Mouse (Mus musculus): ENCODE measurements around the gene Hnrnpr. TPM values are rescaled to one million over a fixed set of nuclear protein-coding genes. Genes with fewer than 3 reads are reported as not detected.

Hnrnpr gene
- polyA plus RNA-seq, 1 experiment from 2014 or later = 82.2 TPM

DNA sequence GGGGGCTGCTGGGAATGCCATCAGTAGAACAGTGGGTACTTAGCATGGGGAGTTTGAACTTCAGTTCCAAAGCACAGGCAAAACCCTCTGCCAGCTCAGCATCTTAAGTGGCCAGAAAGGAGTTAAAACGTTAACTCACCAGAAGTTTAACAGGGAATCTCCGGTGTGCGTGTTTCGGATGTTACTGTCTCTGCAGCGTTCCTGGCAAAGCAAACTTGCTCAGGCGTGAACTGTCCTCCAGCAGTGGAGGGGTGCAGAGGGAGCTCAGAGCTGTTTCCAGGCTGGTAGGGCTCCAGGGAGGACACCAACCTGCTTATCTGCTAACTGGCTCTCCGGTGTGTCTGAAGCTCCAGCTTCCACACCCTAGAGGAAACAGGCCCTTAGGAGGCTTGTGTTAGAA lies 14.8 kb upstream of the Hnrnpr start:
- Histone ChIP-seq H3K4me2 (replicated peaks; ENCODE audit: low read depth, low read length) (no peak overlapping the region), H3K9ac (replicated peaks; ENCODE audit: low read depth) (no peak overlapping the region), H3K27ac (ENCODE audit: low read length) (no peak overlapping the region), H3K27me3 (replicated peaks; ENCODE audit: insufficient read depth, low read length) (no peaks in the 10 kb centered on the region), H3K4me1 (ENCODE audit: insufficient read depth, low read depth, low read length) (no peaks in the 10 kb centered on the region), H3K4me3 (ENCODE audit: low read depth, low read length) (no peak overlapping the region), H3K9me3 (ENCODE audit: low read length) (no peaks in the 10 kb centered on the region), H3K36me3 (ENCODE audit: insufficient read depth, low read length) (peaks cover 16% of the 10 kb centered on the region)
- no peak for DNase-seq (ENCODE audit: low spot score)
- TF ChIP-seq CTCF (IDR thresholded peaks at IDR 0.05) (no peak), EP300 (IDR thresholded peaks at IDR 0.05) (no peak)
- ATAC-seq = no peak
- WGBS = 65% methylated on average over 7 of the region's 7 CpGs

DNA sequence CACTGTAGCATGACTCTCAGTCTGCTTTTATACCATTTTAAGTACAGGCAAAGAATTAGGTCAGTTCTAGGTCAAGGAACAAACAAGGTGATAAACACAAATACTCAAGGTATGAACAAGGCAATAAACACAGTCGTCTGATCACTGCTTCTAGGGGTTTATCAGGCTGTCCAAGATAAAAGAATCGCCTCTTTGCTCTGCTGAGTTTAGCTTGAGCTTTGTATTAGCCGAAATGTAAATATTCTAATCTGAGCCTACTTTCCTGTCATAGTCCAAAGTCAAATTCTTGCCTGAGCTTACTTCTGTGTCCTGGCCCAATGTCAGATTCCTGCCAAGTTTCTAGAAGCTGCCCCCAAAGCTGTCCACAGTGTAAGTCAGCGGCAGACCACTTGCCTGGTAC lies 8.3 kb upstream of the Hnrnpr start:
- Histone ChIP-seq H3K9ac (replicated peaks; ENCODE audit: low read depth) (no peak overlapping the region), H3K36me3 (ENCODE audit: insufficient read depth, low read length) (no peaks in the 10 kb centered on the region), H3K4me1 (ENCODE audit: insufficient read depth, low read depth, low read length) (no peaks in the 10 kb centered on the region), H3K4me3 (ENCODE audit: low read depth, low read length) (no peak overlapping the region), H3K27ac (ENCODE audit: low read length) (no peak overlapping the region), H3K9me3 (ENCODE audit: low read length) (no peaks in the 10 kb centered on the region), H3K4me2 (replicated peaks; ENCODE audit: low read depth, low read length) (no peak overlapping the region), H3K27me3 (replicated peaks; ENCODE audit: insufficient read depth, low read length) (no peaks in the 10 kb centered on the region)
- TF ChIP-seq CTCF (IDR thresholded peaks at IDR 0.05) (no peak), EP300 (IDR thresholded peaks at IDR 0.05) (no peak)
- DNase-seq (ENCODE audit: low spot score) (no peak), ATAC-seq (no peak)
- 28% methylated on average over 4 of the region's 4 CpGs for WGBS

DNA sequence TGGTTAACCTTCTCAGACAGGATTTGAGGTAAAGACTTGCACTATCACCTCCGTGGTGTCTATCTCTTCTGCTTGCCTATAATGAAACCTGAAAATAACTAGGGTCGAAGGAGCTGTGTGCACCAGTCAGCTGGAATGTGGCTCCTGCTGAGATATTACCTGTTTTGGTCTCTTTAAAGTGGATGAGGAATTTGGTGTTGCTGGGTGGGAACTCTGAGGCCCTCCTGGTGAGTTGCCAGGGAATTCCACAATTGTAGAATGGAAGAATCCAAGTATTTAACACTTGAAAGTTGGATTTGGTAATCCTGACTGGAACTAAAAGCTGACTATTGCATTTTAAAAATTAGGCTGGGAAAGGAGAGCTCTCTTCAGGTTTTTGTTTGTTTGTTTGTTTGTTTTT lies 6.6 kb upstream of the Hnrnpr start:
- Histone ChIP-seq H3K9ac (replicated peaks; ENCODE audit: low read depth) (no peak overlapping the region), H3K4me2 (replicated peaks; ENCODE audit: low read depth, low read length) (no peak overlapping the region), H3K27me3 (replicated peaks; ENCODE audit: insufficient read depth, low read length) (no peaks in the 10 kb centered on the region), H3K36me3 (ENCODE audit: insufficient read depth, low read length) (no peaks in the 10 kb centered on the region), H3K9me3 (ENCODE audit: low read length) (no peaks in the 10 kb centered on the region), H3K4me3 (ENCODE audit: low read depth, low read length) (no peak overlapping the region), H3K4me1 (ENCODE audit: insufficient read depth, low read depth, low read length) (no peaks in the 10 kb centered on the region), H3K27ac (ENCODE audit: low read length) (no peak overlapping the region)
- DNase-seq (ENCODE audit: low spot score) (peak; percentile 75), ATAC-seq (peak; percentile 62)
- TF ChIP-seq CTCF (IDR thresholded peaks at IDR 0.05) (no peak), EP300 (IDR thresholded peaks at IDR 0.05) (peak; percentile 69)
- WGBS = 35% methylated on average over 2 of the region's 2 CpGs

DNA sequence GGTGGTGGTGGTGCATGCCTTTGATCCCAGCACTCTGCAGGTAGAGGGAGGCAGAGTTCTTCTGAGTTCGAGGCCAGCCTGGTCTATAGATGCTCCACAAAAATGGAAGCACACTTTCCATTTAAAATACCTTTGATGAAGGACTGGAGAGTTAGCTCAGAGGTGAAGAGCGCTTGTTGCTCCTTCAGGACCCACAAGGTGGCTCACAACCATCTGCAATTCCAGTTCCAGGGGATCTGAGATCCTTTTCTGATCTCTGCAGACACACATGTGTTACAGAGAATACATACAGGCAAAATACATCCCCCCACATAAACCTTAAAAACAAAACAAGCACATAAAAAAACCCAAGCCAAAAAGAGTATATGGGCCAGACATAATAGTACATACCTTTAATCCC lies 2.4 kb upstream of the Hnrnpr start:
- Histone ChIP-seq H3K36me3 (ENCODE audit: insufficient read depth, low read length) (no peaks in the 10 kb centered on the region), H3K9ac (replicated peaks; ENCODE audit: low read depth) (no peak overlapping the region), H3K4me2 (replicated peaks; ENCODE audit: low read depth, low read length) (no peak overlapping the region), H3K9me3 (ENCODE audit: low read length) (no peaks in the 10 kb centered on the region), H3K27me3 (replicated peaks; ENCODE audit: insufficient read depth, low read length) (no peaks in the 10 kb centered on the region), H3K4me1 (ENCODE audit: insufficient read depth, low read depth, low read length) (peaks cover 5% of the 10 kb centered on the region), H3K27ac (ENCODE audit: low read length) (no peak overlapping the region), H3K4me3 (ENCODE audit: low read depth, low read length) (no peak overlapping the region)
- ATAC-seq (no peak), DNase-seq (ENCODE audit: low spot score) (no peak)
- 57% methylated on average over 2 of the region's 2 CpGs for WGBS
- no peak for TF ChIP-seq EP300 (IDR thresholded peaks at IDR 0.05)
- TF ChIP-seq CTCF (IDR thresholded peaks at IDR 0.05) = 0 out of 2 replicates have a peak, but pooled peaks have one; percentile 2

DNA sequence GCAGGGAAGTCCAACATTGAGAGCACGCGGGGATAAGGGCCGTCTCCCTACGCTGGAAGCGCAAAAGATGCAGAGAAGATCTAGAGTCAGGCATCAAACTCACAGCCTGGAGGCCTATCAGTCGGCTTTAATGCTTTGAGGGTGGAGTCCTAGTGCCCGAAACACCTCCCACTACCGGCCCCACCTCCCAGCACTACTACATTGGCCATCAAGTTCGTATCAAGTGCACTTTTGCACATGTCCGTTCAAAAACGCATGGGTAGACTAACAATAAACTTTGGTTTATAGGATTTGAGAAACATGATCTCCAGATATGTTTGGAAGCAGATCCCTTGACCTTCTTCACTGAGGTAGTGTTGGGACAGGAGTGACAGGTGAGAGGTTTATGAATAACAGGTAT lies 962 bp upstream of the Hnrnpr start:
- 2% methylated on average over 11 of the region's 11 CpGs for WGBS
- peak overlapping the region; percentile 72 for H3K4me2 ChIP-seq (replicated peaks; ENCODE audit: low read depth, low read length)
- H3K4me3 ChIP-seq (ENCODE audit: low read depth, low read length) = peak overlapping the region; percentile 97
- H3K9ac ChIP-seq (replicated peaks; ENCODE audit: low read depth) = no peak overlapping the region; the same call in 1 of the 2 replicates
- no peaks in the 10 kb centered on the region for H3K36me3 ChIP-seq (ENCODE audit: insufficient read depth, low read length)
- TF ChIP-seq EP300 (IDR thresholded peaks at IDR 0.05) (no peak), CTCF (IDR thresholded peaks at IDR 0.05) (no peak)
- H3K4me1 ChIP-seq (ENCODE audit: insufficient read depth, low read depth, low read length) = peaks cover 8% of the 10 kb centered on the region
- ATAC-seq (peak; percentile 34), DNase-seq (ENCODE audit: low spot score) (peak; percentile 87)
- no peaks in the 10 kb centered on the region for H3K9me3 ChIP-seq (ENCODE audit: low read length)
- H3K27me3 ChIP-seq (replicated peaks; ENCODE audit: insufficient read depth, low read length) = no peaks in the 10 kb centered on the region
- H3K27ac ChIP-seq (ENCODE audit: low read length) = peak overlapping the region; percentile 88

DNA sequence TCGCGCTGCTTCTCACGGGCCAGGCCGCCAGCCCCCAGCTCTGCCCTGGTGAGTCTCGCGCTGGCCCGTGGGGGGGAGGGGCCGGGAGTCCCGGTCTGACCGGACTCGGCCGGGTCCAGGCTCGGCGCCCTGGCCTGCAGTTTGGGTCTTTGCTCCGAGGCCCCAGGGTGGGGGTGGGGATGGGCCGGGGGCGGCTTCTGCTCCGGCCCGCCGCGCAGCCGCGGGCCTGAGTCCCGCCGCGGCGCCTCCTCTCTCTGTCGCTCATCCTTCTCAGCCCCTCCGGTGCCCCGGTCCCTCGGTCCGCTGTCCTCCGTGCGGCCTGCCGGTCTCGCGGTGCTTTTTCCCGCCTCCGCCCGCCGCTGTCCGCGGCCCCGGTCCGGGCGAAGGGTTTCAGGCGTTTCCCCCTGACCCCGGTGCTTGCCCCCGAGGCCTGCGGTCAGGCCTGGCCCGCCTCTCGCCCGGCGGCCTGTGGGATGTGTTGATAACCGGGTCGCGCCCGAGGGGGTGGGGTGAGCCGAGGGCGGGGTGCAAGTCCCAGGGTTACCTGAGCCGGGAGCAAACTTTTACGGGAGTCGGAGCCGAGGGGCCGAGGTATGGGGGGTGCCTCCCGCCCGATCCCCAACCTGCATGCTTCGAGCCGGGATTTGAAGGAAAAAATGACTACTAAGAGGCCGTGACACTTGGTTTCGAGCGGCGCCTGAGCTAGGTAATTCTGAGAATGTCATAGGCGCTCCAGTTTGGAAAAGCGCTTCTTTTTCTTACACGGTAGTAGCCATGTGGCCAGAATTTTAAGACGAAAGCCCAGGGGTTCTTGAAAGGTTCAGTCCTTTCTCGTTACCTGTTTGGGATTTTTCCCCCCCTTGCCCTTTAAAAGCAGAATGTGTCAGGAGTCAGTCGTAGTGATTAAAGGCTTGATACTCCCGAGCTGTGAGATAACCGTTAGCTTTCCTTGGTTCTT lies 579 bp downstream of the Hnrnpr start:
- H3K9me3 ChIP-seq (ENCODE audit: low read length) = no peaks in the 10 kb centered on the region
- WGBS = under 1% methylated on average over 79 of the region's 81 CpGs
- H3K36me3 ChIP-seq (ENCODE audit: insufficient read depth, low read length) = no peaks in the 10 kb centered on the region
- H3K9ac ChIP-seq (replicated peaks; ENCODE audit: low read depth) = peak overlapping the region; percentile 80
- H3K4me2 ChIP-seq (replicated peaks; ENCODE audit: low read depth, low read length) = peak overlapping the region; percentile 75
- no peaks in the 10 kb centered on the region for H3K27me3 ChIP-seq (replicated peaks; ENCODE audit: insufficient read depth, low read length)
- H3K27ac ChIP-seq (ENCODE audit: low read length) = peak overlapping the region; percentile 88
- TF ChIP-seq EP300 (IDR thresholded peaks at IDR 0.05) (no peak), CTCF (IDR thresholded peaks at IDR 0.05) (no peak)
- DNase-seq (ENCODE audit: low spot score) (peak; percentile 55), ATAC-seq (peak; percentile 22)
- H3K4me3 ChIP-seq (ENCODE audit: low read depth, low read length) = peak overlapping the region; percentile 97
- H3K4me1 ChIP-seq (ENCODE audit: insufficient read depth, low read depth, low read length) = peaks cover 8% of the 10 kb centered on the region

All from lung, postnatal 0 days (tissue).